Mouse (Mus musculus): ENCODE data around the gene Mmp7. TPM values are rescaled to one million over a fixed set of nuclear protein-coding genes. Genes with fewer than 3 reads are reported as not detected.
A peak's percentile ranks its signal among the peaks of the same experiment; 100 is the strongest.

Gene Mmp7
- total RNA-seq (2015) (not detected in 2 replicates), total RNA-seq (2017) (not detected in 2 replicates)

DNA sequence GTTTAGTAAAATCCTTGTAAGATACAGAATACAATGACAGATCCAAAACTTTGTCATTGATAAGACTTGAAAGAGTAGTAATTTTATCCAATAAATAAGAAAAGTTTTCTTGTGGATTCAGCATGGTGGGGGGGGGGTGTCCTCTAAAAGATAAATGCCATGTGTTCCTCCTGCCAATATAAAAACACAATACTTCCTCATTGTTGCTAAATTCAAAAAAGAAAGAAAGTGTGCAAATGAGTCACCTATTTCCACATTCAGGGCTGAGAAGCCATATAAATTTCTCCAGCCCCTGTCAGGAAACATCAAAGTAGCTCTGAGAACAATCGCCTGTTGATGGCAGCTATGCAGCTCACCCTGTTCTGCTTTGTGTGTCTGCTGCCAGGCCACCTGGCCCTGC lies at the start of gene Mmp7:
Gene Mmp7 (plus strand): TSS at position 301 of the 400 bp plus-strand sequence.
- ATAC-seq (ENCODE audit: poor library complexity, severe bottlenecking) = no peak

DNA sequence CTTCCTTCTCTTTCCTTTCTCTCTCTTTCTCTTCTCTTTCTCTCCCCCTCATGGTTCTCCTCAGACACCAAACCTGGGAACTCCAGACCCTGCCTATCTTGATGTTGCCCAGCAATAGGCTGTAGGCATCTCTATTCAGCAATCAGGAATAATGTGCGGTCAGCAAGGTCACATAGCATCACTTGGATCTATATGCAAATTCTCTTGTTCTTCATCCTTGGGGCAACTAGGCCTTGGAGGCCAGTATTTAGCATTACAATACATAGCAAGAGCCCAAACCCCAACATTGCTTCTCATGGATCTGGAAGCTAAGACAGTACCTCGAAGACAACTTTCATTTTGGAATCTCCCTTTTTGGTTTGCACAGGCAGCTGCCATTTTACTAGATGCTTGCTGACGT lies 44.0 kb upstream of the Mmp7 start:
- ATAC-seq (ENCODE audit: poor library complexity, severe bottlenecking) = no peak

DNA sequence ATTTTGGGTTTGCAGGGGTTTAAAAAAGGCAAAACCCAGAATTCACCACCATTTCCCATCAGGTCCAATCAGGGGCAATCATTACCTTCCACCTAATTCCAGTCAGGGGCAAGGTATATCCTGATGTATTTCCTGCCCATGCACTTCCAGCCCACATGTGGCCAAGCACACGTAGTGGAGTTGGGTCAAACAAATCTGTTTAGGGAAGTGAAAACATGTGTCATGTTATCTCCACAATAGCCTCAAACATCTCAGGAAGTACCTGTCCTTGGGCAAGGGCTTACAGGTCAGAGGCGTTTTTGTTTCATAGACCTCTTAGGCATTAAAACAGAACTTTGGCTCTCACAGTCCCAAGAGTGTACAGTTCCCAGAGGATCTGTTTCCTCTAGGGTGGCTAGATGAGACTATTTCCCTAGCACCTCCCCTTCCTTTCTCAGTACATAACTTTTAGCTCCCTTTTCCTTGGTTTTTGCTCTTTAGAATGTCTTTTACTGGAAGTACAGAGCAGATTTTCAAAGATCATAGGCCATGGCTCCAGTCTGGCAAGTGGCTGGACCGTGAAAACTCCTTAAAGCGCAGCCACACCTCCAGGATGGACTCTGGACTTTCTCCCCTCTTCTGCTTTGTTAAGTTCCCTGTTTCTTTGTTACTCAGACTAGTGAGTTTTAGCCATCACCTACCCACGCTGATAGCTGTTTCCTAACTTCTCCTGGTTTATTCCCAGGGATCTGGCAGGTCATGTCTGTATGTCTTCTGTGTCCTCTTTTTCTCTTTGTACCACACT lies 41.3 kb upstream of the Mmp7 start:
- ATAC-seq (ENCODE audit: poor library complexity, severe bottlenecking) = peak; percentile 52; the same call in 1 of the 2 replicates

DNA sequence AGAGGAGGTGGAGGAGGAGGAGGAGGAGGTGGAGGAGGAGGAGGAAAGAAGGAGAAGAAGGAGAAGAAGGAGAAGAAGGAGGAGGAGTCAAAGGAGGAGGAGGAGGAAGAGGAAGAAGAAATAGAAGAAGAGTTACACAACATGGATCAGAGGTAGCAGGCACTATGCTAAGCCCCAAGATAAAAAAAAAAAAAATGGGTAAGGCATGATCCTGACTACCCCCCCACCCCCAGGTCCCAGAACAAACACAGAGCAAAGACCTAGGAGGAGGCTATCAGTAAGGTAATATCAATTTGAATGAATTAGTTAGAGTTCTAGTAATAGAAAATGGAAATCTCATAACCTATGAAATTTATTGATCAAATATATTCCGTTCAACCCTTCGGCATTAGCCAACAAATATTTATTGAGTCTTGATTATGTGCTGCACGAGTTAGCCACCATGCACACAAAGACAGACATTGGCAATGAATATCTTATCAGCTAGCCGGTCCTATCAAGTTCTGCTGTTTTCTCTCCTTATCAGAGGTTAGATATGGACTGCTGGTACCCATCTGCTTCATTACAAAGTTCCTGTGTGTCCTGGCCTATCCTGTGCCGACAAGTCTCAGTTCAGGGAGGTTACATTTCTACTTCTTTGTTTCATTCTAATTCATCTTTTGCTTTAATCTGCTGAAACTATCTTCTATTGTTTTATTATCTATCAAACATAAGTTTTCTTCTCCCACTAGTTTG lies 39.4 kb upstream of the Mmp7 start:
- ATAC-seq (ENCODE audit: poor library complexity, severe bottlenecking) = no peak

DNA sequence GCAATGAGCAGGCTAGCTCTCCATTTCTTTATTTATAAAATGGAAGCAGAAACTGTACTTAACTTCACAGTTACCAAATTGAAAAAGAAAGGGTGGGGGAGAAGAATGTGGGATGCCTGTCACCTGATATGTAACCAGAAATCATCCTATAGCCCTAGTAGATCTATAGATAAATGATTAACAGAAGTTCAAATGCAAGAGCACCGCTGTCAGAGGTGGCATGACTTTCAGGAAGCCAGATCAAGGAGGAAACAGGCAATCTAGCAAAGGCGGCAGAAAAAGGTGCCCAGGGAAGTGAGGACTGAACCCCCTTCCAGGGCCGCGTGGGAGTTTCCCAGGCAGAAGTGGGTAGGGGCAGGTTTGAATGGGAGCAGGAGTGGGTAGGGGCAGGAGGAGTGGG lies 33.9 kb upstream of the Mmp7 start:
- no peak for ATAC-seq (ENCODE audit: poor library complexity, severe bottlenecking)

DNA sequence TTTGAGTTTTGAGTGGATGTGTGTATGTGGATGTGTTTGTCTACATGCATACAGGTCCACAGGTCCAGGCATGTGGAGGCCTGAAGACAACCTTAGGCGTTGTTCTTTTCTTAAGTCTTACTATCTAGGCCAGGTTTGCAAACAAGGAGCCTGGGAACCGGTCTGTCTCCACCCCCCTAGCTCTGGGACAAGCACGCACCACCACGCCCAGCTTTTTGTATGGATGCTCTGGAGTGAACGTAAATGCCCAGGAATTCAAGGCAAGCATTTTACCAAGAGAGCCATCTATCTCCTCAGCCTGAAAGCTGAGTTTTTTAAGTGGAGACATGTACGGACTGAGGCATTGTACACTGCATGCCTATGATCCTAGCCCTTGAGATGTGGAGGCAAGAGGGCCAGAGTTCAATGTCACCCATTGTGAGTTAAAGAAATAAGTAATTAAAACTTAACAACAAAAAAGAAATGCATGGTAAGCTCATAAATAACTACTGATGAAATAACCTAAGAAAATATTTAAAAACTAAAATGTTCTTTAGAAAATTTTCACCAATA lies 32.3 kb upstream of the Mmp7 start:
- no peak for ATAC-seq (ENCODE audit: poor library complexity, severe bottlenecking)

DNA sequence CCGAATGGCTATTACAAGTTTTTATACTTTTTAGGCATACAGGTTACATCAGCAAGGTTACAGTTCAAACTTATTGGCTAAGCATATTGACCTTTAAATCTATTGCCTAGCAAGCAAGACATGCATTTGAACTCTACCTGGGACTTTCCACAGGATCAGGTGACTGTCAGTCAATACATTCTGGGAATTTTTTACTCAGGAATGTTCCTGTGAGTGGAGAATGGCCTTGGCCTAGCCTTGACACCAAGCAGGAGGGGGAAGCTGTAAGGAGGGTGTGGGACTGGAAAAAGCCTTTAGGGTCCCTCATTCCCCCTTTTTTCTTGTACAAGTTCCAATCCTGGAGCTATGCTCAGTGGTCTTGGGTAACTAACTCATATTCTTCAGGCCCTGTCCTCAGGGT lies 30.5 kb upstream of the Mmp7 start:
- no peak for ATAC-seq (ENCODE audit: poor library complexity, severe bottlenecking)

DNA sequence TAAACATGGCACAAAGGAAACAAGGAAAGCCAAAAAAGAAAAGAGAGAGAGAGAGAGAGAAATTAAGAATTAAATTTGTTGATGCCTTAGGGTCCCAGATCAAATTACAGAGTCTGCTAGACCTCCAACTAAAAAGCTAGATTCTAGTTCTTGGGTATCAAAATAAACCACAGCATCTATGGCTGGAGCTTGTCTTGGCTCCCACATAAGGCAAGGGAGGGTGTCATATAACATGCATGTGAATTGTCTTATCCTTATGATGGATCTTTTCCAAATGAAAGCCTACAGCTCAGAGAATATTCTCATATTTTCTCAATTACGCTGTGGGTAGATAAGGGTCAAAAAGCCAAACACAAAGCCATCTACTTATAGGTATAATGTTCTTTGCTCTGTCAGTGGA lies 22.2 kb upstream of the Mmp7 start:
- ATAC-seq (ENCODE audit: poor library complexity, severe bottlenecking) = no peak

DNA sequence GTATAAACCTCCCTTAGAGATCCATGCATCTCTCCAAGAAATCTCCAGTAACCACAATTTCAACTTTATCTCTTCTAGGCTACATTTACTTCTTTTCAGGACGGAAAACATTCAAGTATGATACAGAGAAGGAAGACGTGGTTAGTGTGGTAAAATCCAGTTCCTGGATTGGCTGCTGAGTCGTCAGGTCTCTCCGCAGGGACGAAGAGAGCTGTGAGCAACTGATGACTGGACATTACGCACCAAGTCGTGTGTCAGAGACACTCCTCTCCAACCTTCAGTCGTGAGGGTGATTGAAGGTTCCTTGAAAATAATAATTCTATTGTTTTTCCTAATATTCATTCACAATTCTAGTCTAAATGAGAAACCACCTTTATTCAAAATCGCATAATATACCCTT lies 18.9 kb upstream of the Mmp7 start:
- no peak for ATAC-seq (ENCODE audit: poor library complexity, severe bottlenecking)

DNA sequence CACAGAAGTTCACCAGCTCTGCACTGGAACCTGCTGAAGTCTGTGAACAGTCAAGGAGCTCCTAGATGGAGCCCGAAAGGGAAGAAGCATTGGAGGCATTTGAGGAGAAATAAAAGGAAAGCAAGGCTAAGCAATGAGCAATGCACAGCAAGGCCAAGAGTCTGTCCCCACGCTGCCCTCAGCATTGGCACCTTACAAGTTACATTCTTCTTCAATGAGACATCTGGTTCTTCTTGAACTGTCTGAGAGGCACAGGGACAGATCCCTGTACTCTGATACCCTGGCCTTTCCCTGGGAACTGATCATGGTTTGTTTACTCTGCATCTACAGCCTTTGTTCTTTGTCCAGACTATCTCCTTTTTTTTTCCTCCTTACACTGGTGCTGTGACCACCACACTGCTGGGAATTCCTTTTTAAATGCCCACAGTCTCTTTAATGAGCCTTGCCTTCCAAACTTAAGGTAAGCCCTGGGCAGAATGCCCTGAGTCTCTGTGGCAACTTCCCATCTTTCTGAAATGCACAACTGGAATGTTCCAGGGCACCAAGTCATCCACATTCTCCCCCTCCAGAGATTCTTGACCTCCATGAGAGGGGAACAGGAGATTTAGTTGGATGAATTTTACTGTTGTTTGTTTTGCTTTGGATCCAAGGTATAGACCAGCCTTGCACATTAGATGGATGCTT lies 13.6 kb upstream of the Mmp7 start:
- no peak for ATAC-seq (ENCODE audit: poor library complexity, severe bottlenecking)

DNA sequence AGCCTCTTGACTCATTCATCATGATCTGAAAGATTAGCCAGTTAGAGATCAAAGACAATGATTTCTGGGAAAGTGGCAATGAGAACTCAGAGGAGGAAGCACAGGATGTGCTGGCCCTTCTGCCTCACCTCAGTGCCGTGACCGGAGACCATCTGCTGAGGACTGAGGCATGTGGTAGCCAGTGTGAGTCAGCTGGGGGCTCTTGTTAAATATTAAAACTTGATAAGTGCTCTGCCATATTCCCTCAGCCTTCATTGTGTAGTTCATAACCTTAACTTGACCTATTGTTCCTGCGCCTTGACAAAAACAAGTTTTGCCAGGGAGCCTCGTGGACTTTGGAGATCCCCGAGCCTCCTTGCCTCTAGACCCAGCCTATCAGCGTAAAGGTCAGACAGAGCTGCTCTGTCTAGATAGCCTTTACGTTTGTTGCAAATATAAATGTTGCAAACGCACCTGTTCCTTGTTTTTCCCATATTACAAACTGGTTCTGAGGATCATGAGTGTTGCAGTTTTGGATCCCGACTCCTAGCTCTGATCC lies 9.7 kb upstream of the Mmp7 start:
- no peak for ATAC-seq (ENCODE audit: poor library complexity, severe bottlenecking)

DNA sequence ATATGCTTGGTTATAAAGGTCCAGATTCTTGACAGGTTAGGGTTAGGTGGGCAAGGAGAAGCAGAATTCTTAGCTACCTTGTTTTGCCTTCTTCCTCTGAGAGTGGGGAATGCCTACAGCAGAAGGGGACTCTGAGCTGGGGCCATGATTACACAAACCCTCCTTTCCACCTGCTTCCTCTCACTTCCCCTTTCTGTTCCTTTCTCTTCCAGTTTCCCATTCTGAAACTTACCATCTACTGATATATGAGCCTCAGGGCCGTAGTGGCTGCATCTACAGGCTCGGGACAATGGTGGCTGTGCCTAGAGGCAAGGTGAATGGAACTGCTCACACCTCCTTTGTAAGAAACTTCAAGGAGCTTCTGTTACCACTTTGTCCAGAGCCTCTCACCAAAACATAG lies 5.9 kb upstream of the Mmp7 start:
- ATAC-seq (ENCODE audit: poor library complexity, severe bottlenecking) = peak; percentile 94

DNA sequence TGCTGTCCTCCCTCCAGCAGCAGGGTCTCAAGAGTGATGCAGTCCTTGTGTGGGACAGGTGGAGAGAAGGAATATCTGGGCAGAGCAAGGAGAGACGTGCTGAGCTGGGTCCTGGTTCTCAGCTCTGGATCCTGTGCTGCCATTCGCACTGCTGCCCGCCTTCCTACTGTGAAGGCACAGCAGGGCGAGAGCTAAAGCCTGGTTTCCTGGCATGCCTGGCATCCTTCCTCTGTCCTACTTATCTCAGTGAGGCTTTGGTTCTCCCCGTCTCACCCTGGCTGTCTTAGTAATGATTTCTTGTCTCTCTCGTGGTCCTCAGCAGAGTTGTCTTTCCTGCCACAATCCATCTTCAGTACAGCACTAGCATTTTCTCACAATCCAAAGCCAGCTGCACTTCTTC lies 2.1 kb upstream of the Mmp7 start:
- no peak for ATAC-seq (ENCODE audit: poor library complexity, severe bottlenecking)

DNA sequence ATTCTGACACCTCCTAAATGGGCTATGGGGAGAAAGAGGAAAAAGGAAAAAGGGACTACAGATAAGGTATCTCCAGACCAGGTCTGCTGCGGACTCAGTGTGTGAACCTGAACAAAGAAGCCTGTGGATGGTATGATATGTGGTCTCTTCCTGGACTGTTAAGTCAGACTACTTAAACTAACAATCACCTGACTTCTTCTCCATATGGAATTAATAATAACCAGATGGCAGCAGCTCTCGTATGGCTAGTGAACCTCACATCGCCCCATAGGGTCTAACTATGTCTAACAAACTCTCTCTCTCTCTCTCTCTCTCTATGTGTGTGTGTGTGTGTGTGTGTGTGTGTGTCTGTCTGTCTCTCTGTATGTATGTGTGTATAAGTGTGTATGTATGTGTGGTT lies 2.1 kb downstream of the Mmp7 start:
- ATAC-seq (ENCODE audit: poor library complexity, severe bottlenecking) = no peak

DNA sequence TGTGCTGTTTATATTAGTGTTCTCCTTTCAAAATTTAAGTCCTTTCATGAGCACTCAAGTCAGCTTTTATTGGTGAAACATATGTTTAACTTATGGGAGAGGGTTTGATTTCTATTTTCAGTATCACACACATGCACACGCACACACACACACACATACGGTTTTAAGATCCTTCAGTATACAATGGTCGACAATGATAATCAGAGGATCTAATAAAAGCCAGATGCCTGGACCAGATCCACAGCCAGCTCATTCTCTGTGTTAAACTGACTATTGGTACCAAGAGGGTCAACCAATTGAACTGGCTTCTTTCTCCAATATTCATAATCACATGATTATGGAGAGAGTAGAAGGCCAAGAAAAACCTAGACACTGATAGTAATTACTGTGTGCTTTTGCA lies 3.8 kb downstream of the Mmp7 start:
- ATAC-seq (ENCODE audit: poor library complexity, severe bottlenecking) = no peak

DNA sequence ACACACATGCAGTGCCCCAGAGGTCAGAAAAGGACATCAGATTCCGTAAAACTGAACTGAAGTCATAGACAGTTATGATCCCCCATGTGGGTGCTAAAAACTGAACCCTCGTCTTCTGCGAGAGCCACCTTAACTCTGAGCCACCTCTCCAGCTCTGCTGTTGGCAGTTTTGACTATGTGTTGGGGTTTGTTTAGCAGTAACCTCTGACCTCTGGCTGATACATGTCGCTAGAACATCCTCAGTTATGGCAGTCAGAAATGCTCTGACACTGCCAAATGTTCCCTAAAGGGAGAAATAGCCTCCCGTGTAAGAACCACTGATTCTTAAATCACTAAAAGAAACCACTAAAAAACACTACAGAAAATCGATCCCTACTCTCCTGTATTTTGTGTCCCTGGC lies 16.8 kb downstream of the Mmp7 start:
- no peak for ATAC-seq (ENCODE audit: poor library complexity, severe bottlenecking)

DNA sequence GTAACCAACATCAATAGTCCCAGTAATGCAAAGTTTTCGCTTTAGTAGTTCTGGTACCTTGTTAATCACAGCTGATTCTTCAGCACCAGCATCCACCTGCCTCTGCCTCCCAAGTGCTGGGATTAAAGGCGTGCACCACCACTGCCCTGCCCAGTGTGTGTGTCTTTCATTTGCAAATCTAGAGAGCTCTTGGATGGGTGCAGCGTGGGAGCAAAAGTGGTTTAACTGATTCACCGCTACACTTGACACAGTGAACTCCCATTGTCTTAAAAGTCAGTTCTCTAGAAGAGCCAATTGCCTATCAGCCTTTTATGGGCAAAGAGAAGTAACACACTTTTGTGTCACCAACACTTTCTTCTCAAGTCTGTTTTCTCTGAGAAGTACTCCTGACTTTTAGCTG lies 19.3 kb downstream of the Mmp7 start:
- ATAC-seq (ENCODE audit: poor library complexity, severe bottlenecking) = no peak

DNA sequence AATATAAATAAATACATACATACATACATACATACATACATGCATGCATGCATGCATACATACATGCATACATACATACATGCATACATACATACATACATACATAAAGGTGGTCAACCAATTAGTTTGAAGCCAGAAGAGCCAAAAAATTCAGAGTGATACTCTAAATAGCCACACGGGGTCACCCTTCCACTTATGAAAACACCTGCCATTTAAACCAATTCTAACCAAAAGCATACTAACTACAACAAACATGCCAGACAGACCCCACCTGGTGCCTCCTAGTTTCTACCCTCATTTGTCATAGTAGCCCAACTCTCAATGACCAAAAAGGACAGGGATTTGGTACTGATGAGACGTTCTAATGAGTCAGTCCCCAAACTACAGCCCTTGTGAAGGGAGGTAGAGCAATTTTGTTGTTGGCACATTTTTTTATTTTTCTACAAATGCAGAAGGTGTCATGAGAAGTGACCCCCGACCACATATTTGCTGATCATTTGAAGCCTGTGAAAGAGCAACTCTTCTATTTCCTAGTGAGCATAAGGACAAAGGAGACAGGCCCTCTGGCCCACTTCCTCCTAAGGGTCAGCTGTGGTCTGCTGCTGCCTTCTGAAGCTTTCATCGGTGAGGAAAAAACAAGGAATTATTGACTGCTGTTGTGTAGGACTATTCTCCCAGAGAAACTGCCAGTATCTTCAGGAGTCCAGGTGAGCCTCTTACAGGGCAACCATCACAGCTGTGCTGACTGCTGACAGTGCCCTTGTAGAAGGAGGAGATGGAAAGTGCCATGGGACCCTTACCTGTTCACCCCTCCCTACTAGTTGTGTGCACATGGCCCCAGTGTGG lies 22.4 kb downstream of the Mmp7 start:
- ATAC-seq (ENCODE audit: poor library complexity, severe bottlenecking) = peak; percentile 89

DNA sequence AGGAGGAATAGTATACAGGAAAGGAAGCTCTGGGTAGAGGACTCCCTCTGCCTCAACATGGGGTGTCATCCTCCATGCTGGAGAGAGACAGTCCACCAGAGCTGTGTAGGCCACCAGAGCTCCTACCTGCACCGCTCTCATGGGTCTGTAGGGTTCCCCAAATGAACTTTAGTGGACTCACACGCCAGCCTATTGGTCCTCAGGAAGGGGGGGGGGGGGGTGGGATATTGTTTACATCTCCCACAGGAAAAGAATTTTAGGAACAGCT lies 23.0 kb downstream of the Mmp7 start:
- ATAC-seq (ENCODE audit: poor library complexity, severe bottlenecking) = 0 out of 2 replicates have a peak, but pooled peaks have one; percentile 2

DNA sequence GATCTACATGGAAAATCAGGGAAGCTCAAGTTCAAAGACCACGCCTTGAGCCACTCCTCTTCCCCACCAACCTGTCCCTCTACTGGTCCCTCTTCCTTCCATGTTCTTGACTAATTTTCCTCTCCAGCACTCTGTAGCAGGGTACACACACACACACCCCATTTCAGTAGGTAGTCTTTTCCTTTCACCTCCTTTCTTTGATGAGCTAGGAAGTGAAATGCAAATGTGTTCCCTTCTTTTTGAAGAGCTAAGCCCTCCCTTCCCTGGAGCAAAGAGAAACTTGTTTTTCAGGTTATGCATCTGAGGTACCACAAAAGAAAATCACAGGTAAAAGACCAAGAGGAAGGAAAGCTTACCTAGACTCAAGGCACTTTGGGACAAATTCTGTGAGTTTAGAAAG lies 29.7 kb downstream of the Mmp7 start:
- no peak for ATAC-seq (ENCODE audit: poor library complexity, severe bottlenecking)

DNA sequence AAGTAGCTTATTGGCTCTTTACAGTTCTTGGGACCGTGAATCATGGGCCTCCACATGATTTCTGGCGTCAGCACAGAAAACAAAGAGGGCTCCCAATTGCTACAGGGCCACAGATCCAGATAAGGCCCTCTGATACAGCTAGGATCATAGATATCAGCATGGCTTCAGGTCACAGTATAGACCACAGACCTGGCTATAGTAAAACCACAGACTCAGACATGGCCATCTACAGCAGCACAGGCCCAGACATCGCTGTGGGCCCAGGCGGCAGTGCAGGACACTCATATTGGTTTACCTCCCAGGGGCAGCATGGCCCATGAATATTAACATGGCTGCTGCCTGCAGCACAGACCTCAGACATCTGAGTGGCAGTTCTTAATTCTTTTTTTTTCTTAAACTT lies 37.1 kb downstream of the Mmp7 start:
- no peak for ATAC-seq (ENCODE audit: poor library complexity, severe bottlenecking)
